Mouse (Mus musculus): Measurements from ENCODE around the gene Zbtb38.
"Not testable (repeated sequence)": the region's sequence is repeated elsewhere in the genome, so short reads cannot be mapped to it uniquely, and the experiment has no call there.

The Zbtb38 gene

DNA sequence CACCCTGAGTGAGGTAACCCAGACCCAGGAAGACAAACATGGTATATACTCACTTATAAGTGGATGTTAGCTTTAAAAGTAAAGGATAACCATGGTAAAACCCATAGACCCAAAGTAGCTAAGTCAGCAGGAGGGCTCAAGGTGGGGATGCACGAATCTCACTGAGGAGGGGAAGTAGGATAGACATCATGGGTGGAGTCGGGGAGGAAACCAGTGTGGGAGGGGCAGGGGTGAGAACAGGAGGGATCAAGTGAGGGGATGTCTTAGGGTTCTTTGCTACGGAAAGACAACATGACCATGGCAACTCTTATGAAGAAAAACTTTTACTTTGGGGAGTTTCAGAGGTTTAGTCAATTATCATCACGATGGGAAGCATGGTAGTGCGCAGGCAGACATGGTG is 74.0 kb downstream of the Zbtb38 start:
- no peak for DNase-seq

DNA sequence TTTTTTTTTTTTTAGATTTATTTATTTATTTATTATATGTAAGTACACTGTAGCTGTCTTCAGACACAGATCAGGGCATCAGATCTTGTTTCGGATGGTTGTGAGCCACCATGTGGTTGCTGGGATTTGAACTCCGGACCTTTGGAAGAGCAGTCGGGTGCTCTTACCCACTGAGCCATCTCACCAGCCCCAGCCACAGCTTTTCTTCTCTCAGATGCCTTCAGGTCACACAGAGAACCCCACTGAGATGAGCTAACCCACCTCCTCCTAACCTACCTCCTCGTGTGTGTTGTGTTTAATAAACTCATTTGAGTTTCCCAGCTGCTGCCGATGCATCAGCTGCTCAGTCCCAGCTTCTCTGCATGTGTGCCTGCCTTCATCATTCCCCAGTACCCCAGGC is 74.9 kb downstream of the Zbtb38 start:
- DNase-seq = not testable (repeated sequence)

DNA sequence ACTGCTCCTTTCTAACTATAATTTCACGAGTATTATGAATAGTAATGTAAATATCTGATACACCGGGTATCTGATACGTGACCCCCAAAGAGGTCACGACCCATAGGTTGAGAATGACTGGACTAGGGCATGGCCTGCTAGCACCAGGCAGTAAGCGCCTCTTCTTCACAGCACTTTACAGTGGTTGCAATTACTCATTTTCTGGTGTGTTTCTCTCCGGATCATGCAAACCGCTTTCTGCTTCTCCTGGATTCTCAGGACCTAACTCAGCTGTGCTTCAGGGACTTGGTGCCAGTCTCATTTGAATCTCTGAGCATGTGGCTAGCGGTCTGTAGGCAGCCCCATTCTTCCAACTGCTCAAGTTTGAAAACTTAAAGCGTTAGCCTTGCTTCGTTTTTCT is 76.0 kb downstream of the Zbtb38 start:
- no peak for DNase-seq

DNA sequence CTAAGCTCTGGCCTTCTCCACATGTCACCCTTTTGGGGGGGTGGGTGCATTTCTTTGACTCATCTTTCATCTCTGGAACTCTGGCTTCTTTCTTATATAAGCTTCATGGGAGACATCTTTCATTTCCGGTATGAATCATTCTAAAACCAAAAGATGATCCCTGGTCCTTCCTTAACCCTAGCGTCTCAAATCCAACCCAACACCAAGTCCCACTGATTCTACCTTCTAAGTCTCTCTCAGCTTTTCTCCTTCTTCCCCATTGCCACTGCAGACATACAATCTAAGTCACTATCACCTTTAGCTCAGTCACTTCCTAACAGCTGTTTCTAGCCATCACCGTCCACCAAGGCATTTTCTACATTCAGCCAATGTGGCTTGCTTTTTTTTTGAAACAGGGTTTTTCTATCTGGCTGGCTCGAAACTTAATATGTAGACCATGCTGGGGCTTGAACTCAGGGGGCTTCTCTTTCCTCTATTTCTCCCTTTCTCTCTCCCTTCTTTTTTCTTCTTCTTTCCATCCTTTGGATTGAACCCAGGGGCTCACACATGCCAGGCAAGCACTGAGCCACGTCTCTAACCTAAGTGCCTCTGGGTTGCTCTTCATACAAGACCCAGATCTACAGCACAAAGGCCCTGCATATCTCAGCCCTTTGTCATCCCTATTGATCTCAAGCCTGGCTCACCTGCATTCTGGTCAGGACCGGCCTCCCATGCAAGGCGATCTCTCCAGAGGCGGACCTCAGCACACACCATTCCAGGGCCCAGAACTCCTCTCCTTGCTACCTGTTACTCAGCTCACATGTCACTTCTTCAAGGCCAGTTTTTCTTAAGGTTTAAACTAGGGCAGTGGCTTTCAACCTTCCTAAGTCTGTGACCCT is 76.6 kb downstream of the Zbtb38 start:
- DNase-seq = no peak

DNA sequence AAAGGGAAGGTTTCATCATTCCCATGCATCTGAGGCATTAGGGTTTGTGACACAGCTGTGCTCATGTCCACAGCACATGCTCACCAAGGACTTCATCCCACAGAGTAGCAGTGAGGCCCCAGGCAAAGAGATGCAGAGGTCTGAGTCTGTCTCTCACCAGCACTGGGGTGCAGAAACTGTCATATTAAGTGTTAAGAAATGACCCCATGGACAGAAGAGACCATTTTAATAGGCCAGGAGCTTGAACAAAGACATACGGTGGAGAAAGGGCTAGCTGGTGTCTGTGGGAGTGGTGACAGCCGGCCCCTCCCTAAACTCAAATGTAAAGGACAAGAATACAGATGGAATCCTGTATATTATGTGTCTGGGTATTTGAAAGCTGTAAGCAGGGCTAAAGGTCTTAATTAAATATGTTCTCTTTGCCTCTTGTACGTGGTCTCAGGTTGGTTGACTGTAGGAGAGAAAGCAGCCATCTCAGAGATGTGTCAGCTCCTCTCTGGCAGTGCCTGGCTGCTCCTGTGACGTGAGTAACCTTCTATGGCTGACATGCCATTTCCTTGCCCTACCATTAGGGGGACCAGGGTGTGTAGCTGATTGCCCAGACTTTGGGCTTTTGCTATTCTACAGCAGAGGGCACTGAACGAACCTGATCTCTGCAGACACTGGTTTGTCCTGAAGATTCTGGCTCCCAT is 77.4 kb downstream of the Zbtb38 start:
- DNase-seq = peak; percentile 77 to 78

DNA sequence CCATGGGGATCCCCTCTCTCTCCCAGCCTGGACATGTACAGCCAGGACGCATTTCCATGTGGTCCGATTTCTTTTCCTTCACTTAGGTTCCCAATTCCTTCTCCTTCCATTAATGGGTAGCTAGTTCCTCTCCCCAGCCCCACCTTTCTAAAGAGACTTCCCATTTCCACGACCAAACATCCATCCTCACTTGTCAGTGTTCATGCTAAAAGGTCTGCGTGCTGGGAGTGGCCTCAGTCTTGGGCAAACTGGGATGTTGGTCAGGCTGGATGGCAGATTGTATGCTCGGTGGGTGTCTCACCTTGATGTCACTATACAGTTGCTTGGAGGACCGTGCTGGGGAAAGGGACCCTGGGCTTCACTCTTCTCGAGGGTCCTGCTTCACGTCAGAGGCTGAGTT is 78.3 kb downstream of the Zbtb38 start:
- no peak for DNase-seq

DNA sequence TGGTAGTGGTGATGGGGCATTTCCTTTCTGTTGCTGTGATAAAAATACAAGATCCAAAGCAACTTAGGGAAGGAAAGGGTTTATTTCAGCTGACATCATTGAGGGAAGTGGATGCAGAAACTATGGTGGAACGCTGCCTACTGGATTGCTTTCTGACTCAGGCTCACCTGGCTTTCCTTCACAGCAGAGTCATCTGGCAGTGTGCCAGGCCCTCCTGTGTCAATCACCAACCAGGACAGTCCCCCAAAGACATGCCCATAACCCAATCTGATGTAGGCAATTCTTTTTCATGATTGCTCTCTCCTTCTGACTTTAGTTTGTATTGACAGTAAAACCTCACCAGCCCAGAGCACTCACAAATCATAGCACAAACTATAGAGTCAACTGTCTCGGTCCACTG is 80.2 kb downstream of the Zbtb38 start:
- peak; percentile 27 to 40 for DNase-seq

DNA sequence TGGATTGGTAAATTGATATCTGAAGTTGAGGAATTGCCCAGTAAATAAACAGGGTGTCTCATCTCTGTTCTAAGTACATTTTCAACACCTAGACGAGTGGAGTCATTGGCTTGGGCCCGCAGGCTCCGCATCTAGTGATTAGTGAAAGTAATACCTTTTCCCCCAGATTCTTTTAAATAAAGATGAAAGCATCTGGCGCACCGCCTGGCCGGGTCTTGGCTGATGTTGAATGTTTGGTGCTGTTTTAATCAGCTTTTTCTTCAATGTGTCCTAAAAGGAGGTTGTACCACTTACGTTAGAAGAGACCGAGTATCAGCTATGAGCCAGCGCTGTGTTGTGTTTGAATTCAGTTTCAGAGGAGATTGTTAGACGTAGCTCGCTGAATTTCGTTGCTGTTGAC is 81.4 kb downstream of the Zbtb38 start:
- DNase-seq = peak in 1 of 2 experiments; percentile 19

DNA sequence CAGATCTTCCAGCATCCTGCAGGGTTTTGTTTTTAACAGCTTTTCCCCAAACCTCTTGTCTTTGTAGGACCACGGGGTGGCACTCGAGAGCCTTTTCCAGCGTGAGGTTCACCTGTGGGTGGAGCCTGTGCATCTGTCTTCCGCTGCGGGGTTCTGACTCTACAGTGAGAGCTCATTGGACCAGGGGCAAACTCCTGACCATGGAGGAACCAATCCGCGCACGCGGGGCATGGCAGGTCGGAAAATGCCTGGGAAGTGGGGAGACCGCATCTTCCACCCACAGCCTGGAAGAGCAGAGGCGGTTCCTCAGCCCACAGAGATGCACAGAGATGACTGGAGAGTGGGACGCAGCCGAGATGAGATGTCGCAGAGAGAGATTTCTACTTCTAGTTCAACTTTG is 82.8 kb downstream of the Zbtb38 start:
- peak; percentile 98 for DNase-seq

DNA sequence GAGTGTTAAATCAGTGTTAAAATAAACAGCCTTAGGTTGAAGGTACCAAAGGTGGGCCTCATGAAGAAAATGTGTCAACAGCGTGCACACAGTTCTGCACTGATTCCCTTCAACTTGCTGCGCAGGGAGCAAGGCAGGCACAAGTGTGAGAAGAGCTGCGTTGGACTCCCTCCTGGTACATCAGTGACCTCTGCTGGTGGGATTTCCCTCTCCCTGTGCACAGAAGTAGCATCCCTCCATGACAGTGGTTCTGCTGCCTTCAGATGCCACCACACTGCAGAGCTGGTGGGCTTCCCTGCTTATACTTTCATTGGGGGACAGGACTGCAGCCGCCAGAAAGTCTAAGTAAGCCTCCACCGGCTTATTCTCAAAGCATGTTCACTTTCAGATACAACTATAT is 84.0 kb downstream of the Zbtb38 start:
- peak; percentile 88 to 89 for DNase-seq

DNA sequence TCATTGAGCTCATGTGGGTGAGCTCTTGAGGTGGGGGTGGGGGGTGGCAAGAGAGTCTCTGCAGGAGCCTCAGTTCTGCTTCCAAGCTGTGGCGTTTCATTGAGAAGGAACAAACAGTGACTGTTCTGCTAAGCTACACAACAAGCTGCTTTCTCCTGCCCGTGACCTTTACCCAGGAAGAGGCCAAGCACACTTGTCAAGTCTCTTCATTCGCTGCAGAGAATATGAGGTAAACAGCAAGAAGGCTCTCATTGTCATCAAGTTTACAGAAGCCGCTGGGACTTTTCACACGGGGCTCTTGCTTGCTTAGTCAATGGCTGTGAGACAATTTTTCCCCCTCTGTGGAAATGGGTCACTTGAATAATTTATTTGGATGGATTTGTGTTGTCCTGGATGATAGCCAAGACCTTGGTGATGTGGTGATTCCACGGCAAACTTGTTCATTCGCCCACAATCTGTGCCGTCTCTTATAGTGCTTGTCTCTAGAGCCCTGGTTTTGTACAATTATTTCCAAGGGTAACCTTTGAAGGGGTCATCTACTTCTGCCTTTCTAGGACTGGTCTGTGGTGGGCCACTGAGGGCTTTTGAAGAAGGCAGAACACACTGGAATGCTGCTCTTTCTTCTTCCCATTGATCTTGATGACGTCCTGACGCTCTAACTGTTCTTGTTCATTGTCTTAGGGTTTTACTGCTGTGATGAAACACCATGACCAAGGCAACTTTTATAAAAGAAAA is 92.0 kb downstream of the Zbtb38 start:
- peak in 1 of 2 experiments; percentile 43 for DNase-seq

DNA sequence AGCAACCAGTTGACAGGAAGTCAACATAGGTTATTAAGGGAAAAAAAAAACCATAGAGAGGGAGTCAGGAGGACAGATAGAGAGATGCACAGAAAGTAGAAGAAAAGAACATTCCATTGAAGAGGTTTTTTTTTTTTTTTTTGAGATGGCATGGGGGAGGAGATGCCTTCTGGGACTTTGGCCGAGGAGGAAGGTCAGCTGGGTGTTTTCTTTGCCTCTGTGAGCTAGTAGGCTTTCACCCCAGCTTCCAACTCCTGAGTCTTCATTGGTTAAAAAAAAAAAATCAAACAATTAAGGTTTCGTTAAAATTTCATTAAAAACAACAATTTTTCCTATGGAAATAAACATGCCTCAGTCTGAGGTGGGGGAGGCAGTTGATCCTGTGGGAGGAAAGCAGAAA is 92.8 kb downstream of the Zbtb38 start:
- no peak for DNase-seq

DNA sequence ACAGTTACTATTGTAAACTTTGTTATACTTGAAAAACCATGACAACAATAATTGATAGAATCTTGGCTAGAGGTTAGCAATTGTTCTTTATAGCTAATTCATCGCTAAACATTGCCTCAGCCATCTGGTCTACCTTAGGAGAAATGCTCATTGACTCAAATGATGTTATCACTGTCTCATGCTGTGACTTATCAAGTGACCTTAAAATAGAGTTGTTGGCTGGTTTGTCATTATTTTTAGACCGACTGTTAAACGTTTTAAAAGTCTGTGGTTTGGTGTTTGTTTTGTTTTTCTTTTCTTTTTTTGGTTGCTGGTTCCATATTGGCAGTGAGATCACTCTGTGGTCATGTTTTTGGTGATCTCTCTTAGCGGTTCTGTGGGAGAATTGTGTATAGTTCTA is 99.1 kb downstream of the Zbtb38 start:
- DNase-seq = no peak

DNA sequence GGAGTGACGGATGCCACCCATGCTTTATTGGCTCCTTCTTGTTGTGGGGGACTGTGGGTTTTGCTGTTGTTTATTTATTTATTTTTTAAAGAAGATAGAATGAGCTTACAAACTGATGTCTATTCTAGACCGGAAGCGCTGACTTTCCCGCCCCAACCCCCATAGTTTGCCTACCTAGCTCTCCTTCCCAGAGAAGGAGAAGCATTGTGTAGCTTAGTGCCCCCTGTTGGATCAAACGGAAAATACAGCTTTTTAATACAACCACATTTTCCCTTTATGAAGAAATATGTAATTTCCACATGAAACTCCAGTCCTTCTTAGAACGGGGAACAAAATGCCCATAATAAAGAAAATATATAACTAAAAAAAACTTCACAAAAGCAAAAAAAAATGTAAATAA is 99.9 kb downstream of the Zbtb38 start:
- DNase-seq = peak in 1 of 2 experiments; percentile 53

DNA sequence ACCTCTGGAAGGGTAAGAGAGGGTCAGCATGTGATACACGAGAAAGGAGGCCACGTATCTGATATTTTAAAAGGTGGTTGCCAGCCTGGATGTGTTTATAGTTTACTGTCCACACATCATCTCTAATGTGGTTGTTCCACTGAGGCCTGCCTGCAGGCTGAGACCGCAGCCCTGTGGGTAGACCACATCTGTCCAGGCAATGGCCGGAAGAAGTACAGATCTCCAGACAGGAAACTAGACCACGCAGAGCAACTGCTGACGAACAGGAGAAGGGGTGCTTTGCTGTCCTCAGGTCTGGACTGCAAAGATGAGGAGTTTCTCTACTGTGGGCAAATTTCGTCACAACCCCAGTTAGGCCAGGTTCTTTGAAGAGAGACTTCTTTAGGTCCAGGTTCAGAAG is 101.8 kb downstream of the Zbtb38 start:
- no peak for DNase-seq

DNA sequence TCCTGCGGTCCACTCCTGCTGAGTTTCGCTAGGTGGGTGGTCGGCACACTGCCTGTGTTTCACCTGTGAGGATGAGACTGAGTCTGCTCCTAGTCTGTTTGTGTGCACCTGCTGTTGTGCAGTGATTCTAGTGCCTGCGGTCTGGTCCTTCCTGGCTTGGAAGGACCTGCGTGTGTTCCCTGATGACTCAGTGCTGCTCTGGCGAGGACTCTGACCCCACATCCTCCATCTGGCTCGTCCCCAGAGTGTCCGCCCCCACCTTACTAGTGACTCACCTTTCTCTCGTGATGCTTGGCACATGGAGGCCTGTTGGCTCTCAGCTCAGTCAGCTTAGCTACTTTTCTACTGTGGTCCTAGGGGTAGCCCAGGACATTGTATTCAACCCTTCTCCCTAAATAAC is 102.7 kb downstream of the Zbtb38 start:
- DNase-seq = peak; percentile 30 to 32

DNA sequence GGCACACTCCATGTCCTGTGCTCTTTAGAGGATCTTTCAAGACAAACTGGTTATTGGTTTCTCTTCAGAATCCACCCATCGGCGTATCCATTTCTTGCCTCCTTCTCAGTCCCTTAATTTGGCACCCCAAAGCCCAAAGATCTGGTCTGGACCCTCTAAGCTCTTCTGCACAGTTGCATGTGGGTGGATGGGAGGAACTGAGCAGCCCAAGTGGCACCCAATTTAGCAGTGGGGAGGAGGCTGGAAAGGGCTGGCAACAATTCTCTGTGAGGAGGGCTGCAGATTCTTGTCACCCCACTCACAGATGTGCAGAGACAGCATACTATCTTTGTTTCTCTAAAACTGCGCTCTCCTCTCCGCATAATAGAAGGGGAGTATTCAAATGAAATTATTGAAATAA is 103.3 kb downstream of the Zbtb38 start:
- no peak for DNase-seq

DNA sequence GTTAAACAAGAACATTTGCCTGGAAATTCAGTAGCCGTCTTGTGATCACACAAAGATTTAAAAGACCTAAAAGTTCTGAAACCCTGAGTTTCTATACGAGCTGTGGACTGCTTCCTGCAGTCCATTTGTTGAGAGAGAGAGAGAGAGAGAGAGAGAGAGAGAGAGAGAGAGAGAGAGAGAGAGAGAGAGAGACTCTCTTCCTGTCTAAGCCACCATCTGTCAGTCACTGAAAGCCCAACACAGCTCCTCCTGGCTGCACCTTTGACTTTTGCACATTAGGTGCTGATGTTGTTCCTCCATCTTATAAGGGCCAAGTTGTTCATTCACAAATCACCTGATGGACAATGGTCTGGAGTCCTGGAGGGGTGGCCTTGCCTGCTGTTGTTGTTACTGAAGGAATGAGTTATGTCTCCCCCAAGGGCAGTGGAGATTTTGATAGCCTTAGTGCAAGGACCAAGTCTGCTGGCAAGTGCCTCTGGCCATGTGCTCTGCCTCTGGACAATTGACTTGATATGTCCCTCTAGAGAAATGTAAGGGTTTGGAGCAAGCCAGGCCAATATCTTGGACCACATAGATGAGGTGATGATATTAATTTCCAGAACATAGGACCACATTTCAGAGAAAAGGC is 105.8 kb downstream of the Zbtb38 start:
- no peak for DNase-seq

DNA sequence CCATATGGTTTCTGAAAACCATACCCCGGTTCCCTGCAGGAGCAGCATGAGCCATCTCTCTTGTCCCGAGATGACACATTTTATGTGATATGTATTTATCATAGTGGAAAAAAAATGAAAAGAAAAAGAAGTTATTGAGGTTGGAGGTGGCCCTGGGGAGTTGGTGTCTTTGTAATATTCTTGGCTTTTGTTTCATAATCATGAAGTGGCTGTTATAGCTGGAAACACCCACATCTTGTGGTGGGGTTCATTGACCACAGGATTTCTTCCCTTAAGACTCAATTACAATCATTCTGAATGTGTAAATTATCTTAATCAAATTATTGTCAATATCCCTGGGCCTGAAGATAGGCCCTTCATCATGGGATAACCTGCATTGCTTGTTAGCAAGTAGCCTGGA is 107.8 kb downstream of the Zbtb38 start:
- no peak for DNase-seq

DNA sequence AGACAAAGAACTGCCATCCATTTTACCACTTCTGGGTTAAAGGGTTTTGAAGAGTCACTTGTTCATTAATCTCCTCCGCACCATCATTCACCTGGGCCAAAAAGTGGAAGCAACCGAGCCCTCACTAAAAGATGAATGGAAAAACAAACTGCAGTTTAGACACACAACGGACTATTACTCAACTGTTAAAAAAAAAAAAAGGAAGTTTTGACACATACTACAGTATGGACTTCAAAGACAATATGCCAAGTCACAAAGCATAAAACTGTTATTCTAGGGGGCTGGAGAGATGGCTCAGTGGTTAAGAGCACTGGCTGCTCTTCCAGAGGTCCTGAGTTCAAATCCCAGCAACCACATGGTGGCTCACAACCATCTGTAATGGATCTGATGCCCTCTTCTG is 108.6 kb downstream of the Zbtb38 start:
- DNase-seq = not testable (repeated sequence)

DNA sequence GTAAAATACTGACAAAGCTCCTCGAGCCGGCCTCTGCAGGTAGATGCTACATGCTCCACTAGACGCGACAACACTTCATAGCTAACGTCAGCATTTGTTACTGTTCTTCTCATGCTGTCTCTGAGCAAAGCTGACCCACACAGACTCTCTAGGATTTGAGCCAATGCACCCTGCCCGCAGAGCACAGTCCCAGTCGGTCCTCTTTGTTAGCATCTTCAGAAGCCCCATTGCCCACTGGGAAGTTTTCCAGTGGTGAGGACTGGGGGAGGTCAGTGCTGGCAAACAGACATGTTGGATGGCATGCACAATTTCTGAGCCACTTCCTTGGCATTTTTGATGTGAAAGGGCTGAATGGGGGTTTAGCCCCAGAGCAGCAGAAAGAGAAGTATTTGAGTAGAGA is 113.2 kb downstream of the Zbtb38 start:
- peak; percentile 63 to 74 for DNase-seq

DNA sequence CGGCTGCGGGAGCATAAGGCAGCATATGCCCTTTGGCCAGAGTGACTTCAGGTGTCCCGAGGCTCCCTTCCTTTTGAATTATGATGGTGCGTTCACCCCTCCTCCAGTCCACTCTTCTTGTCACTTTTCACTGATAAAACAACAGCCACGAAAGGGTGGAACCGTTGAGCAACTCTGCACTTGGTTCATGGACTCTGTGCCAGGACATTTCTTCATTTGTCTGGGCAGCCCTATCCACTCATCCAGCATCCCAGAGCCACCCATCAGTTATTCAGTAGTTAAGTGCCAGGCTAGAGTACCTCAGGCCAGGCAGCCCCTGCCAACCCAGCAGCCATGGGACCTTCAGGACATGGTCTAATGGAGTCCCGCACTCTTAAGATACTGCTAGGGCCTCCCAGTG is 114.1 kb downstream of the Zbtb38 start:
- peak in 1 of 2 experiments; percentile 21 for DNase-seq

DNA sequence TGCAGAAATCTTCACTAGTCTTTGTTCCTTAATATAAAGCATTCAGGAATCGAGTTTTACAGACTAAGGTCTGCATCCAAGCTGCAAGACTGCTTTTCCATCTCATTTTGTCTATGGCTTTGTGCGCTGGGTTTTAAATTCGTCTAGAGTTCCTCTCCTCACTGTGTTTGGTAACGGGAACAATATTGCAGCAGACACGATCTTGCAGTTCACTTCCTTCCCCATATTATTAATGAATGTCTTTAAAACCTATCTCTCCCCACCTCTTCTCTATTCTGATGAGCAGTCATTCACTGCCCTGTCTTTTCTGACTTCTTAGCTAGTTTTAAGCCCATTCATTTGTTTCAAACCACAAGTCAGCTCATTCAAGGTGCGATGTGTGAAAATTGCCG is 115.5 kb downstream of the Zbtb38 start:
- DNase-seq = no peak
